Mouse (Mus musculus) lung, adult 18-20 months (tissue): ENCODE measurements around the gene Abcc5.
"Not testable (repeated sequence)": the region's sequence is repeated elsewhere in the genome, so short reads cannot be mapped to it uniquely, and the experiment has no call there.

Experiments
- DNase-seq, 2 experiments: peaks; one replicate each; pipeline ENCODE4 v3.0.0; 2022; ENCODE audit warnings: mixed read lengths in 2 of 2

Abcc5 gene

GRCm38 (mm10) chr16:20425855-20426598, at the start of gene Abcc5:
TSS of gene Abcc5 (minus strand) at chr16:20426394.
- DNase-seq: peak; percentile 91 to 93

- peak; percentile 12 to 23 for DNase-seq
Measured at GRCm38 (mm10) chr16:20475335-20475734, 49.1 kb upstream of the Abcc5 start.

- no peak for DNase-seq
Measured at GRCm38 (mm10) chr16:20474786-20475185, 48.6 kb upstream of the Abcc5 start.

DNA sequence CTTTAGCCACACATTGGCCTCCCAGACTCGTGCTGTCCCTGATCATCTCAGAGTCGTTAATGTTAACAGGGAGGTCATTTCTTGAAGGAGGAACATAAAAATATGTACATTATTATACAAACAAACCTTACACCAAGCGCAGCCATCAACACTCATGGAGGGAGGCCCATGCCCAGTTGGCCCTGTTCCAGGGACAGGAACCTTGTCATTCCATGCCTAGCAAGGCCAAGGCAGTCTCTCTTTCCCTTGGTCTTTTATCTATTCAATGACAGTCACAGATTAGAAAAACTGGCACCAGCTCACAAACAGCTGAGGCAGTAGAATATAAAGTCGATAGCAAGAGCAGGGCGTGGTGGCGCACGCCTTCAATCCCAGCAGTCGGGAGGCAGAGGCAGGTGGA, 48.0 kb upstream of the Abcc5 start:
- DNase-seq: no peak

DNA sequence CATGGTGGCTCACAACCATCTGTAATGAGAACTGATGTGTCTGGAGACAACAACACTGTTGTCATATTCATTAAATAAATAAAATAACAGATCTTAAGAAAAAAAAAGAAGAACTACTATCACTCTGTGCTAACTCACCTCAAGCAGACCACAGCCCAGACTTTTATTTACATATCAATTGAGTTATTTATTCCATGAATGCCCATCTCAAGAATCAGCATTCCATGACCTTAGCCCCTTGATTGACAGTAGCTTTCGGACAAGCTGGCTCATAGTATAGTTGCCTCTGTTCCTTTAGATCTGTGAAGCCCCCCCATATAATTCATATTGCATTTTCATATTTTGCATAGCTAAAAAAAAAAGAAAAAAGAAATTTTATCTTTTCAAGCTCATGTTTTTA, 47.6 kb upstream of the Abcc5 start:
- DNase-seq: no peak

DNA sequence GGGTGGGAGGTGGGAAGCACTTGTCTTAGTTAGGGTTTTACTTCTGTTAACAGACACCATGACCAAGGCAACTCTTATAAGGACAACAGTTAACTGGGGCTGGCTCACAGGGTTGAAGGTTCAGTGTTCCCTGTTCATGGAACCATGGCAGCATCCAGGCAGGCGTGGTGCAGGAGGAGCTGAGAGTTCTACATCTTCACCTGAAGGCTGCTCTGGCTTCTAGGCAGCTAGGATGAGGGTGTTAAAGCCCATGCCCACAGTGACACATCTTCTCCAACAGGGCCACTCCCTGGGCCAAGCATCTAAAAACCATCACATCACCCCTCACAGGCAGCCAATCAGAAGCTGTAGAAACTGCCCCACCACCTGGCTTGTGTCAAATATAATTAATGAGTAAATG, 45.5 kb upstream of the Abcc5 start:
- no peak for DNase-seq

GRCm38 (mm10) chr16:20470981-20471380, 44.8 kb upstream of the Abcc5 start:
- DNase-seq: no peak

- no peak for DNase-seq
Measured at GRCm38 (mm10) chr16:20464725-20465124, 38.5 kb upstream of the Abcc5 start.

- not testable (repeated sequence) for DNase-seq
Measured at GRCm38 (mm10) chr16:20458736-20459135, 32.5 kb upstream of the Abcc5 start.

DNA sequence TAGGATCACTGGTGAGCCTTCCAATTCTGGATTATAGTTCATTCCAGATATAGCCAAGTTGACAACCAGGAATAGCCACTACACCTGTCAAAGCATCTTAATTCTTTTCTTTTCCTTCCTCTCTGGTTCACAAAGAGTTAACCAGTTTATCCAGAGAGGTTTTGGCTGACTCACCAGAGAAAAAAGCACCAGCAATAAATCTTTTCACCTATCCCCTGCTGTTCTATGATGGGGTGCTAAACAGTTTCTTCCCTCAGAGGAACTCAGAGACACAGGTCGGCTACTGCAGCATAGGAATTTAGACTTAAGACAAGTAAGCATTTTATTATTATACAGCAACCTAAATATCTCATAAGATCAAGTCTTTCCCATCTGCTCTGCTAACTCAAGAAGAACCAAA, 29.9 kb upstream of the Abcc5 start:
- no peak for DNase-seq

DNA sequence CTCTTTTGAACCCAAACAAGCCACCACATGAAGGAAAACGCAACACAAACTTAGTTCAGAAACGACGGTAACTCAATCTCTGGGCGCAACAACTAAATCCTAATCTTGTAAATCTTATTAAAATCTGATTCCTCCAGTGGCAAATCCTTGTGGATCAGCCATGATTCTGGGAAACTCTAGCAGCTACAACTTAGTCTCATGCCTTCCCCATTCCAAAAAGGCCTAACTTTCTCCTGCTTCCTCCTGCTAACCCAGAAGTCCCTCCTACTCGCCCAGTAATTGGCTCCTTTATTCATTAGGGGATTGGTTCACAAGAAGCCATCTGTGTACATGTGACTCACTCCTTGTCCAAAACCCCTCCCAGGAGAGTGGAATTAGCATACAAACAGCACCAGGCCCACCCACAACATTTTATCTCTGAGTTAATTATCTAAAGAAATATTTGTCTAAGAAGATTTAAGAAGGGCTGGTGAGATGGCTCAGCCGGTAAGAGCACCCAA, 28.0 kb upstream of the Abcc5 start:
- DNase-seq: no peak

DNA sequence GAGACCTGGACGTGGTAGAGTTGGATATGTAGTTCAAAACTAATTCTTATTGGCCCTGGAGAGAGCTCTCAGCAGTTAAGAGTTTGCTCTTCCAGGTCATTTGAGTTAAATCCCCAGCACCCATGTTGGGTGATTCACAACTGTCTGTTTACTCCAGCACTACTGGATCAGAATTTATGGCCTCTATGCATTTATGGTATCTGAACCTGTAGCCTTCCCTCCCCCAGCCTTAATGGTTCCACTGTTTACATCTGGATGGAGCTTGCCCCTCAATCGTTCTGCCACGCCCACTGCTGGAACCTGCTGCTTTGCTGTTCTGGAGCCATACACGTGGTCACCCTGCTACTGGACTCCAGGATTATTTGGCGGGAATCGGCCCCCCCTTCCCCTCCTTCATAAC, 25.6 kb upstream of the Abcc5 start:
- DNase-seq: no peak

DNA sequence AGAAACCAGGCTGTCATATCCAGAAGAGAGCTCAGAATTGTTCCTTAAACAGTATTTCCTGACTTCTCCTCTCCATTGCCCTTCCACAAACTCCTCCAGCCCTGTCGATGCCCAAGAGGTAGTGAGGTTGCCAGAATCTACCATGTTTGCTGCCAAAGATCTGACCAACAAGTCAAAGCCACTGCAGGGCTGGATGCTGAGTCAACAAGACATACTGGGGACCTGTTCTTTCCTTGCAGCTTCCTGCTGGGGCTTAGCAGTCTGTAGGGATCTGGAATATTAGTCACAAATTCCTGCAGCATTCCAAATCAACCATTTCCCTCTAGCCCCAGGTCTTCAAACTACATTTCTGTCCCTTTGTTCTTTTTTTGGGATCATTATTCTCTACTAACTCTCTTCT, 19.7 kb upstream of the Abcc5 start:
- DNase-seq: no peak

GRCm38 (mm10) chr16:20444831-20445388, 18.7 kb upstream of the Abcc5 start:
- DNase-seq: no peak

DNA sequence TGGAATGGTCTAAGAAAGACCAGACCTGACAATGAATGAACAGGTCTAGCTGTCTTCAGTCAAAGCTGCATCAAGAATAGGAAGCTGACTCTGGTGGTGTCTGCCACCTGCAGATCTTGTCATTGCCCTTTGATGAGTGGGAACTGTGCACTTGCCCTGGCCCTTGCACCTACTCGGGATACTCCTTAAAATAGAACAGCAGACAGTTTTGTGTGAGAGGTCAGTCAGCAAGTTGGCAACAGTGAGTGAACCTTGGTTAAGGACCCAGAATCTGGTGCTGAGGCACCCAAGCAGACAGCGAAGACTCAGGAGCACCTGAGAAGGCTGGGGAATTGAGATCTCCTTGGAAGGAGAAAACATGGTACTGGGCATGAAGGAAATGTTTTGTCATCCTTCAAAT, 16.7 kb upstream of the Abcc5 start:
- DNase-seq: no peak

GRCm38 (mm10) chr16:20438673-20439415, 12.7 kb upstream of the Abcc5 start:
- DNase-seq: no peak

DNA sequence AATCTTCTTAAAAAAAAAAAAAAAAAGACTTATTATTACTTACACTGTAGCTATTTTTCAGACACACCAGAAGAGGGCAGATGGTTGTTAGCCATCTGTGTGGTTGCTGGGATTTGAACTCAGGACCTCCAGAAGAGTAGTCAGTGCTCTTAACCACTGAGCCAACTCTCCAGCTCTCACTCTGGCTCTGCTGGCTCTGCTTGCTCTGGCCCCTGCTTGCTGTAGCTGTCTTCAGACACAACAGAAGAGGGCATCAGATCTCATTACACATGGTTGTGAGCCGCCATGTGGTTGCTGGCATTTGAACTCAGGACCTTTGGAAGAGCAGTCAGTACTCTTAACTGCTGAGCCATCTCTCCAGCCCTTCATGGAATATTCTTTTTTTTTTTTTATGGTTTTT, 11.9 kb upstream of the Abcc5 start:
- not testable (repeated sequence) for DNase-seq

- no peak for DNase-seq
Measured at GRCm38 (mm10) chr16:20436281-20436680, 10.1 kb upstream of the Abcc5 start.

DNA sequence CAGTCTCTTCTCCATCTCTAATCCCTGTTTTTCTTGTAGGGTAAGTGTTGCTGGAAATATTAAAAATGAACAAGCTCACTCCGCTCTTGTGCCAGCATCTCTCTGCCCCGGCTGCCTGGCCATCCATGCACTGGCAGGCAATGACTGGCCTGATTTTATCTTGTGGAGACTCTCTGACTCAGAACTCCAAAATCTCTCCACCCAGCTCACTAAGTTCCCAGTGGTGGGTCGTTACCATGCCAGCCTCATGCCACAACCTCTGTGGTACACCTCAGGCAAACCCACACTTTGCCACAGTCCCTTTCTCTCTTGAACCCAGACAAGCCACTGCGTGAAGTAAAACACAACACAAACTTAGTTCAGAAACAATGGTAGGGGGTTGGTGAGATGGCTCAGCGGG, 3.1 kb upstream of the Abcc5 start:
- DNase-seq: no peak

DNA sequence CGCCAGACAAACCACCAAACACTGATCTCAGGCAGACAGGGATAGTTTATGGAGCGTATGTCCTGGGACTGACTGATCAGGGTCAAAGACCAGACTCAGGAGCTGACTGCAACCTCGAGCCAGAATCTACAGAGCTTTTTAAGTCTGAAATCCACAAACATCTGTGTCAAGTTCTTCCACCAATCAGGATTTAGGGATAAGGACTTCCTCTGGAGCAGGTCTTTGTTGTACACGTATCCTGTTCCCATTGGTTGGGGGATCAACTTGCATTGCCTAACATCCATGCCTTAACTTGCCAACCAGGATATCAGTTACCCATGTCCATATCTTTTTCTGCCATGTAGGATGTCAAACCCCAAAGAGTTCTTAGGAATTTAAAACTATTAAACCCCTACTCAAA, 1.4 kb upstream of the Abcc5 start:
- DNase-seq: no peak

GRCm38 (mm10) chr16:20424719-20425650, 1.2 kb downstream of the Abcc5 start:
- DNase-seq: peak; percentile 39 to 44

GRCm38 (mm10) chr16:20424226-20424663, 1.9 kb downstream of the Abcc5 start:
- no peak for DNase-seq
